Mouse (Mus musculus) heart, postnatal 0 days (tissue): ENCODE data around the gene Hoxa1. TPM values are rescaled to one million over a fixed set of nuclear protein-coding genes. Genes with fewer than 3 reads are reported as not detected.

ENCODE experiments used
- ATAC-seq: fragments of 200-750 bp; cut with Nextera tagmentation; 2 replicates; pipeline ENCODE4 v1.8.0; 2017; ENCODE audit warnings: low read depth, moderate number of reproducible peaks, moderate library complexity; ENCODE audit not compliant: insufficient read depth
- DNase-seq: peaks from one replicate; pipeline ENCODE4 v3.0.0-alpha.2; 2016; ENCODE audit warnings: low spot score
- H3K27ac ChIP-seq: fragments of 300-500 bp; sonication (generic); 2 replicates; pipeline ENCODE4 v1.5.1; 2014; ENCODE audit warnings: low read depth, mild to moderate bottlenecking
- H3K27me3 ChIP-seq: fragments of 300-500 bp; sonication (generic); 2 replicates; pipeline ENCODE4 v1.6.1; 2014; ENCODE audit warnings: low read length, mixed read lengths; ENCODE audit not compliant: control insufficient read depth, insufficient read depth
- H3K36me3 ChIP-seq: fragments of 300-500 bp; sonication (generic); replicated peaks from 2 replicates; pipeline ENCODE4 v1.6.1; 2014; ENCODE audit warnings: low read length, mixed read lengths; ENCODE audit not compliant: control insufficient read depth, insufficient read depth
- H3K4me1 ChIP-seq: fragments of 300-500 bp; sonication (generic); 2 replicates; pipeline ENCODE4 v1.6.1; 2014; ENCODE audit warnings: antibody characterized with exemption; ENCODE audit not compliant: control insufficient read depth, insufficient read depth
- H3K4me2 ChIP-seq: fragments of 300-500 bp; sonication (generic); 2 replicates; pipeline ENCODE4 v1.6.1; 2014; ENCODE audit warnings: low read depth, mild to moderate bottlenecking, low read length, moderate library complexity
- H3K4me3 ChIP-seq: fragments of 300-500 bp; sonication (generic); 2 replicates; pipeline ENCODE4 v1.5.1; 2014; ENCODE audit warnings: low read depth, low read length
- H3K9ac ChIP-seq: fragments of 300-500 bp; sonication (generic); replicated peaks from 2 replicates; pipeline ENCODE4 v1.6.1; 2014; ENCODE audit warnings: low read depth, low read length, mixed read lengths
- H3K9me3 ChIP-seq: fragments of 300-500 bp; sonication (generic); replicated peaks from 2 replicates; pipeline ENCODE4 v1.6.1; 2016; ENCODE audit warnings: low read length; ENCODE audit not compliant: control insufficient read depth
- CTCF ChIP-seq: IDR thresholded peaks from 2 replicates; pipeline ENCODE4 v1.5.1; 2016; ENCODE audit warnings: antibody characterized with exemption, control low read depth, low read depth
- EP300 ChIP-seq: IDR thresholded peaks from 2 replicates; pipeline ENCODE4 v1.6.1; 2016; ENCODE audit warnings: antibody characterized with exemption, low read depth
- WGBS: fragments of 180-500 bp; shearing (Covaris S2); extraction: QIAGEN DNeasy Blood & Tissue Kit; methylation state at CpG from one replicate; pipeline ENCODE4 v1.1.7; 2014; 5-methylcytosine and 5-hydroxymethylcytosine counted together
- polyA plus RNA-seq: library from polyadenylated mRNA; unstranded; fragments of >200 nt; fragmentation: Nextera tagmentation; extraction: Ambion mirVana; gene quantifications from 2 replicates; pipeline ENCODE4 v1.2.1, GENCODE M21; 2015
- total RNA-seq: library from RNA; depleted of rRNA; stranded (reverse); fragments of >200 nt; gene quantifications from 2 replicates; pipeline ENCODE4 v1.2.3, GENCODE M21; 2014; ENCODE audit warnings: low replicate concordance

The Hoxa1 gene
- total and polyA plus RNA-seq, 2 experiments from 2014 or later = 0.08 TPM; not detected in 1

DNA sequence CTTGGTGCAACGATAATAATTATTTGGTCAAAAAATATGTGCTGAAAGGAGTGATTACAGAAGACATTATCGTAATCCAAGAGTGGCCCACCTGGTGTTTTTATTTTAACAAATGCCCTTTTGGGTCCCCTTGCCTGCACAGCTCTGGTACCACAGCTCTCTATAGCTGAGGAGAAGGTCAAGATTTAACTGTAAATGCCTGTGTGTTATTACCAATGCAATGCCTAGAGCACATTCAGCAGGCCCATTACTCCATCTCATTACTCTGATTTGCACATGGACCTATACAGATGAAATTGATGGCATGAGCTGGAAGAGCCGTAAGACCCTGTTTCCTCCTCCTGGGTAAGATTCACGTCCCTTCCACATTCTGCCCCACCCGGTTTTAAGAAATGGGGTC, 19.0 kb downstream of the Hoxa1 start:
- H3K27me3 ChIP-seq = peaks cover 15% of the 10 kb centered on the region; the same call in 1 of the 2 replicates
- no peak overlapping the region for H3K4me2 ChIP-seq
- ATAC-seq (no peak), DNase-seq (no peak)
- no peak for TF ChIP-seq CTCF
- no peaks in the 10 kb centered on the region for H3K9me3 ChIP-seq
- no peak overlapping the region for H3K9ac ChIP-seq
- no peaks in the 10 kb centered on the region for H3K4me1 ChIP-seq
- no peak overlapping the region for H3K4me3 ChIP-seq
- no peak overlapping the region for H3K27ac ChIP-seq
- no peaks in the 10 kb centered on the region for H3K36me3 ChIP-seq
- WGBS = 83% methylated on average over 5 of the region's 5 CpGs

GRCm38 (mm10) chr6:52138576-52138975, 19.5 kb downstream of the Hoxa1 start:
- no peak overlapping the region for H3K4me2 ChIP-seq
- no peaks in the 10 kb centered on the region for H3K9me3 ChIP-seq
- no peak overlapping the region for H3K27ac ChIP-seq
- no peaks in the 10 kb centered on the region for H3K36me3 ChIP-seq
- DNase-seq (no peak), ATAC-seq (no peak)
- H3K27me3 ChIP-seq = peaks cover 14% of the 10 kb centered on the region; the same call in 1 of the 2 replicates
- H3K4me1 ChIP-seq = no peaks in the 10 kb centered on the region
- TF ChIP-seq CTCF = no peak
- no peak for TF ChIP-seq EP300
- 74% methylated on average over 10 of the region's 10 CpGs for WGBS
- H3K4me3 ChIP-seq = no peak overlapping the region
- H3K9ac ChIP-seq = no peak overlapping the region

GRCm38 (mm10) chr6:52137841-52138535, 20.1 kb downstream of the Hoxa1 start:
- Histone ChIP-seq H3K4me2 (no peak overlapping the region), H3K4me3 (no peak overlapping the region), H3K9me3 (no peaks in the 10 kb centered on the region), H3K4me1 (no peaks in the 10 kb centered on the region), H3K36me3 (no peaks in the 10 kb centered on the region), H3K27ac (no peak overlapping the region), H3K9ac (no peak overlapping the region), H3K27me3 (peaks cover 14% of the 10 kb centered on the region; the same call in 1 of the 2 replicates)
- TF ChIP-seq CTCF (no peak), EP300 (no peak)
- DNase-seq = no peak
- WGBS = 74% methylated on average over 9 of the region's 9 CpGs
- ATAC-seq = no peak

DNA sequence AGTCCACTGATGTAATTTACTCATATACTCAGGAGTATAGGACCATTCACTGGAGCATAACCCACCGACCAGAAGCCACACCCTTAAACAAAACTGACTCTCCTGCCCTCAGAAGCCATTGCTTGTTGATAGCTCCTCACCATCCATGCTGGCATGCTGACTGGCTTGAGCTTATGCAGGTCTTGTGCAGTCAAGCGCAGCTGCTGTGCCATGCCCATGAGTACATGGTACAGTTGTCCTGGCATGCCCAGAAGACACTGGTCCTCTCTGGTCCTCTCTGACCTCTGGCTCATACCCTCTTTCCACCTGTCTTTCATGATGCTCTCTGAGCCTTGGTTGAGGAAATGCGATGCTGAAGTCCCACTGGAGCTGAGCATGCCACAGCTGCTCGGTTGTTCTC, 34.4 kb downstream of the Hoxa1 start:
- H3K27ac ChIP-seq = no peak overlapping the region
- ATAC-seq = no peak
- TF ChIP-seq CTCF = no peak
- no peak for TF ChIP-seq EP300
- no peak overlapping the region for H3K4me3 ChIP-seq
- DNase-seq = no peak
- H3K9me3 ChIP-seq = peaks cover 6% of the 10 kb centered on the region; the same call in 1 of the 2 replicates
- no peak overlapping the region for H3K4me2 ChIP-seq
- H3K27me3 ChIP-seq = peaks cover 13% of the 10 kb centered on the region; the same call in 1 of the 2 replicates
- H3K36me3 ChIP-seq = no peaks in the 10 kb centered on the region
- no peak overlapping the region for H3K9ac ChIP-seq
- no peaks in the 10 kb centered on the region for H3K4me1 ChIP-seq
- 80% methylated on average over 4 of the region's 4 CpGs for WGBS

DNA sequence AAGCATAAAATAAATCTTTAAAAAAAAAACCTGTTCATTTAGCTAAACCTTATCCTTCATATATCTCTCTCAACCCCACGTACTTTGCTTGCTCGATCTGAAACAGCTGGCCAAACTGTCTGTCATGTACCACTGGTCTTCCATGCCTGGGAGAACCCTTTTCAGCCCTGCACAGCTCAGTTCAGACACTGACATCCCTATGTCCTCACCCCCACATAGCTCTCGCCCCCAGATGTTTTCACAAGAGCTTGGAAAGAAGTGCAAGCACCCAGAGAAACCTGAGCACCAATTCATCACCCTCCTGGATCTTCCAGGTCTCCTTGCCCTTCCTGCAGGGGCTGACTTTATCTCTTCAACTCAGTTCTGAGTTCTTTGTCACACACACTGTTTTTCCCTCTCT, 36.9 kb downstream of the Hoxa1 start:
- Histone ChIP-seq H3K27ac (no peak overlapping the region), H3K4me2 (no peak overlapping the region), H3K36me3 (no peaks in the 10 kb centered on the region), H3K9me3 (no peaks in the 10 kb centered on the region), H3K9ac (no peak overlapping the region), H3K27me3 (peaks cover 31% of the 10 kb centered on the region), H3K4me3 (no peak overlapping the region), H3K4me1 (no peaks in the 10 kb centered on the region)
- 47% methylated on average over 3 of the region's 3 CpGs for WGBS
- DNase-seq (no peak), ATAC-seq (no peak)
- no peak for TF ChIP-seq EP300
- no peak for TF ChIP-seq CTCF
